Mouse (Mus musculus) CD4-positive, CD25-positive, alpha-beta regulatory T cell, adult 4 months (primary cell): Measurements from ENCODE around the gene C1qtnf3. TPM values are rescaled to one million over a fixed set of nuclear protein-coding genes. Genes with fewer than 3 reads are reported as not detected.

Source experiments
- ATAC-seq: one replicate; pipeline ENCODE4 v1.8.0; 2017
- polyA plus RNA-seq, 2 experiments: library from polyadenylated mRNA; unstranded; fragments of 100-300 nt; shearing (Covaris generic); gene quantifications; one replicate each; pipeline ENCODE4 v1.2.1; 2017

The C1qtnf3 gene
- polyA plus RNA-seq: not detected

DNA sequence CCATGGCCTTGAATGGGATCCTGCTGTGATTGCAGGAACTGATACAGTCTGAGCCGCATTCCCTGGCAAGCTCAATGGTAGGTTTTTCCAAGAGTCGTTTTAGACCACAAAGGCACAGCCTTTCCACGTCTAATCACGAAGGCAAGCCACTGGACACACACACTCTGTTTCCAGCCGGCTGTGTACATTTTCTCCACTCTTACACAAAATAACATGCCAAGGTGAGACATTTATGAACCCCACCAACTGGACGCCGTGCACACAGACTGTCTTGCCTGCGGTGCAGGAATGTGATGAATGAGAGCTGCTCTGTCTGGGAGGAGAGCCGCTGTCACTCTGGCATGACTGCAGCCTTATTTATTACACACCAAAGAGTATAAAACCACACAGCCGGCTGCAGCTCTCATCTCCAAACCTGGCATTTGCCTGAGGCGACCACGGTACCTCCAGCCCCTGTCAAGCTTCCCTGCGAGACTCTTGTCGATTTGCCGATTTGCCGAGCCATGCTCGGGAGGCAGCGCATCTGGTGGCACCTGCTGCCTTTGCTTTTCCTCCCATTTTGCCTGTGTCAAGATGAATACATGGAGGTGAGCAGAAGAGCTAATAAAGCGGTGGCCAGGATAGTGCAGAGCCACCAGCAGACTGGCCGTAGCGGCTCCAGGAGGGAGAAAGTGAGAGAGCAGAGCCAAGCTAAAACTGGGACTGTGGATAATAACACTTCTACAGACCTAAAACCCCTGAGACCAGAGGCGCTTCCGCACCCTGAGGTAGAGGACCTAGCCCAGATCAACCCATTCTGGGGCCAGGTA is at the start of gene C1qtnf3:
Gene C1qtnf3 (plus strand): TSS at position 382 of the 809 bp plus-strand sequence.
- no peak for ATAC-seq

DNA sequence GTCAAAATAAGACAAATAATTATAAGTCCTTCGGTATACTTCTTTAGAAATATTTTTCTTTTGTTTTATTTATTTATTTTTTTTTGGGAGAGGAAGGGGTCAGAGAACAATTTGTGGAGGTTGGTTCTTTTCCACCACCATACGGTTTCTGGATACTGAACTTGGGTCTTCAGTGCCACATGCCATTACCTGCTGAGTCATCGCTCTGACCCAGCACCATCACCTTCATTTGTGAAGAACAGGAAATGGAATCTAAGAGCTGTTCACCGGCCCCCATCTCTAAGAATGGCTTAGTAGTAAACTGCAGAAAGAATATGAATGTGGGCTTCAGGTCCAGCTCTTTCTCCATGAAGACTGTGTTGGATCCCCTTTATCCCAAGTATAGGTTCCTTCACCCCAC is 49.8 kb upstream of the C1qtnf3 start:
- ATAC-seq: no peak

DNA sequence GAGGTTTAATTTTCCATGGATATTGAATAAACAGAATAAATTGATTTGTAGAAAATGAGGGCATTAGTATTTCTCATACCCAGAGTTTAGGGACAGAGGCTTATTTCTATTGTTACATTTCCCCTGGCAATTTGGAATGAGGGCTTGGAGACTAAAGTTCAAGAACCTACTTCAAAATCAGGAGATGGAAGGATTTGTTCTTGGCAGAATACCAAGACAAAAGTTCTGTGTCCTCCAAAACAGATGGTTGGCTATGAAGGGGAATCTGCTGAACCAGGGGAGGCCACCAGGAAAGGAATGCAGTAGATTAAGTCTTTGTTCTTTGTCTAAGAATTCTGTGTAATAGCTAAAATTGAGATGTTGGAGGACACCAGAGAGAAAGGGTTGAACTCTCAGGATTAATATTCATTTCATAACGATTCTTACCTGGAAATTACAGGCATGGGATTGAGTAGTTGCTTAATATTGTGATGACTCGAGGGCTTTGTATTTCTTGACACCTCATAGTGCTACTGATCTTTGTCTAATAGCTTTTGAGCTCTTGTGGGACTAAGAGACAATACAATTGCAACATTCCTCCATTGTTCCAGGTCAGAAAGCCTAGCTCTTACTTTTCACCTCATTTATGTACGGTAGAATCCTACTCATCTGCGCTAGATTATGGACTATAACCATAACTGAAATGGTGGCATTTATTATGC is 35.4 kb upstream of the C1qtnf3 start:
- ATAC-seq: no peak

DNA sequence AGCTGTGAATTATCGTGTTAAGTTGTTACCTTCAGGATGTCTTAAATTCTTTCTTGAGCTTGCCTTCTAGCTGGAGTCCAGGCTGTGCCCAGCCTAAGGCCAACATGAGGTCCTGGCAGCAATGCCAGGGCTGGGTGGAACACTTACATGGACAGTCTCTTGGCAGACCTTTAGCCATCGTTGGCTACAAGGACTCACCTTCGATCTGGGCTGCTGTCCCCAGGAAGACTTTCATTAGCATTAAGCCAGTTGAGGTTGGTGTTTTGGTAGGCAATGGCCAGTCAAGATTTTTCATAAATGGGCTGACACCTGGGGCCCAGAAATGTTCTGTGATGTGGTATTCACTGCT is 34.8 kb upstream of the C1qtnf3 start:
- no peak for ATAC-seq

DNA sequence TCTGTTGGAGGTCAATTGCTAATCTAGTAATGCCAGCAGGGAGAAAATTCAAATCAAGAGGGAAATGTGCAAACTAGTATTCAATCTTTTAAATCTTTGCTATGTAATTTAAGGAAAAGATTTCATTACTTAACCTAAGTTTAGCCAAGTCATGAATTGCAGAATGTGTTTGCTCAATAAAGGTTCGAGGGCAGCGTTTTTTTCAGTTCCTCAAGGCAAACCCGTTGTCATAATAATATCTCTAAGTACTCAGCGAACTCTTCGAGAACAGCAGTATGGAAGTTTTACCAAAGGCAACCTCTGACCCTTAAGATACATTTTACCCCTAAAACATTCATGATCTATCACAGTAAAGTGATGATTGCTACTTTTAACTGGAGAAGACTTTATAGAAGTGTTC is 31.9 kb upstream of the C1qtnf3 start:
- ATAC-seq: no peak

DNA sequence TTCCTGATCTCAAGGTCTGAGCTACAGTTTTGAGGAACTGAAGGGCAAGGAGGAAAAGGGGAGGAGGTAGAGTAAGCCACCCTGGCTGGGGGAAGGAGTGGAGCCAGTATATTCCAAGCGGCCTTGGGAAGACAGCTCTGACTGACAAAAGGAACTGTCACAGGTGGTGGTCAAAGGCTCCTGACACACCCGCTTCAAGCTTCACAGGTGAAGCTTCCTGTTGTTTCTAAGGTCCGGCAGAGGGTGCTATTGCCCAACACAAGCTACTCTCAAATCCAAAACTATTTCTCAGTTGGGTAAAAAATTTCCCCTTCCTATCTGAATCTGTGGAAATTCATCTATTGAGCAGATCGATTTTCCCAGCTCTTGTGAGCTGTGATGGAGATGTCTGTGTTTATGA is 31.1 kb upstream of the C1qtnf3 start:
- ATAC-seq: no peak

DNA sequence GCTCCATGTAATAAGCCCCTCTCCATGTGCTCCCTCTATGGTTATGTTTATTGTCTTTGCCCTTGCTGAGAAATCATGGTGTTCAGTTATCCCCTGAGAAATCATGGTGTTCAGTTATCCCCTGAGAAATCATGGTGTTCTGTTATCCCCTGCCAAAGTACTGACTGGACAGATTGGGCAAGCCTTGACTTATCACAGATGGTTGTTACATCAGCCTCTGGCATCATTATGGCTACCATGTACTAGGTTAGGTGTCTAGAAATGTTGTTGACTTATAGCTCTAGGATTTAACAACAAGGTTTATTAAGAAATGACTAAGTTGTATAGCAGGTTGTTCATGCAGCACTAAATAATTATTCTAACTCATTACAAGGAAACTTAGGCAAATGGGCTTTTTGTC is 30.1 kb upstream of the C1qtnf3 start:
- no peak for ATAC-seq

DNA sequence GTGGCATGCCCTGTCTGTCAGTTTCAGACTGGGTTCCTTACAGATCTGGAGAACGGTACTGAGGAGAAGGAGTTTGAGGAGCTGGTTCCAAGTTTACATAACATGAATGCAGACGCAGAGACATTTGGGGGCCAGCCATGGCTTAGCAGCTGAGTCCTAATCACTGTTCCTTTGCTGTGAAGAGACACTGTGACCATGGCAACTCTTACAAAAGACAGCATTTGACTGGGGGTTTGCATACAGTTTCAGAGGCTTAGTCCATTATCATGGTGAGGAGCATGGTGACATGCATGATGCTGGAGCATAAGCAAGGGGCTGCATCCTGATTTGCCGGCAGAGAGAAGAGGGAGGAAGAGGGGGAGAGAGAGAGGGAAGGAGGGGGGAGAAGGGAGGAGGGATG is 29.6 kb upstream of the C1qtnf3 start:
- no peak for ATAC-seq

DNA sequence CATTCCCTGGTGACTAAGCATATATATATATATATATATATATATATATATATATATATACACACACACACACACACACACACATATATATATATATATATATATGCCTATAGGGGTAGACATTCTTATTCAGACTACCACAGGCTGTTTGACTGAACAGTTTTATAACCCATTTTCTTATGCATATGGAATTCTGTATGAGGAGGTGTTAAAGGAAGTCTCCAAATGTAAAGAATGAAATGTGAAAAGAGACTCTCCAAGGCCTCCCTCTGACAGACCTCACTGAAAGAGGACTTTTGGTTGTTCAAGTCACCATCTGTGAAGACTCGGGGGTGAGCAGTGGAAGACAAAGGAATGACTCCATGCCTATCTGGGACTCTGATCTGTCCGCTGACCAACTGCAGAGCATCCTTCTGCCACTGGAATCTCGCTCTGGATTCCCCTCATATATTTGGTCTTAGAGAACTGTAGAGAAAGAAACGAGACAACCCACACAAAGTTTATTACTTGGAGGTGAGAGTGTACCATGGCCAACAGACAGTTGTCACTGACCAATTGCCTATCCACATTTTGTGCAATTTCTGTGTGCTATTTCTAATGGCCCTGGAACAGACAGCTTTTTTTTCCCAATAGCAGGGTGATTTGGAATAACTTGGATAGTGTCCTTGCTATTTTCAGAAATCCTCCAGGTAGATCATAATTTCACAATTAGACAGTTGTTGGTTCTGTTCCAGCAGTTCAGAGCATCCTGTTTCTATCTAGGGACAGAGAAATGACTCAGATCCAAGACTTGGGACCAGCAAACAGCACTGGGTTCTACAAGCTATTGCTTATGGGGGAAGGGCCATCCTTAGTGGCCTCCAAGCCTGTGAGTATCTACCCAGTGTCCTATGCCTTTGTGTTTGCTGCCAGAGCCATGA is 28.8 kb upstream of the C1qtnf3 start:
- ATAC-seq: no peak

DNA sequence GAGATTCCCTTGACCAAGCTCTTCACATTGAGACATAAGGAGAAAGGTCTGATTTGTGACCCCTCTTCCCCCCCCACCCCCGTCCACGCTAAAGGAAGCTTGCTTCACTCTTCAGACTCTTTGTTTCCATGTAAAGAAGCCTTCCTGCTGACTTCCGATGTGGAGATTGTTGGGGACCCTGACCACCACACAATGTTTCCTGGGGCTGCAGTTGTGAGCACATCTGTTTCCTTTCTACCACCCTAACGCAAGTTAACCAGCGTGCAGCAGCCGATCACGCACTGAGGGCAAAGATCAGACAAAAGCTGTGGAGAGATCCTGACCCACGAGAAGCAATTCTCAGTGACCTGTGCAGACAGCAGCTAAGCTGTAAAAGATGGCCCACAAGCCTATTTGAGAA is 24.8 kb upstream of the C1qtnf3 start:
- no peak for ATAC-seq

DNA sequence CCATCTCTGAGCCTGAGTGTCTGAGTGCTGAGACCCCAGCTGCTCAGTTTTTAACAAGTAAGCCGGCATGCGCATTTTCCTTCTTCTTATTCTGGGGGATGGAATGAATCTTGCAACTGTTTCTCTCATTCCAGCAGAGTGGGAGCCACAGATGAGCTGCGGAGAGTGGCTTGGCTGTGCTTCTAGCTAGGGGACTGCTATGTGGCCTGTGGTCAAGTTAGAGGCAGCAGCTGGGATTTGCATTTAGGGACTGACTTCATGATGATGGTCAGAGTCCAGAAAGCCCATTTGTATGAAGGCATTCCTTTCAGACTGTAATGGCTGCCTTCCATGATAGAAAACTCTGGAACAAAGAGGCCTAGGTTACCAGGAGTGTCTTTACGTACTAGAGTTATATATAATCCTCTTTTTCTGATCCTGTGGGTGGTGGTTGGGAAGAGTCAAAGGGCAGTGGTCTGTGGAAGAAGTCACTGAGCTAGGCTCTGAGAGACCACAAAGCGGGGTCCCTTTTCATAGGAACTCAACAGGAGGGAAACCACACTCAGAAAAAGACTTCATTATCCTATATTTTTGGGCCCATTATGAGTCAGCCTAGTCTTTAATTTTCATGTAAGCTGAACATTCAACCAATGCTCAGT is 23.4 kb upstream of the C1qtnf3 start:
- no peak for ATAC-seq

DNA sequence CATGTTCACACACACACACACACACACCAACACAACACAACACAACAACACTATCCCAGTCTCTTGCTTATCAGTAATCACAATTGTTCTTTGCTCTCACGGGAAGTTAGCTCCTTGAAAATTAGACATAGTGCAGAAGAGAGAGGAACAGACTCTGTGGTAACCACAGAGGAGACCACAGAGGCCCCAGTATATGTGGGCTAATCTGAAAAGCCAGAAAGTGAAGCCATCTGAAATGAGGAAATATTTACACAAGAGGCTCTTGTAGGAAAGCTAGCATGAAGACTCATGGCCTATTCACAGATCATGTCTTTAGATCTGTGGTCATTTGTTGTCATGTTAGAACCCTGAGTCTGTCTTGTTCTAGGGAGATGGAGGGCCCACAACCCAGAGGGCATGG is 18.2 kb upstream of the C1qtnf3 start:
- no peak for ATAC-seq

DNA sequence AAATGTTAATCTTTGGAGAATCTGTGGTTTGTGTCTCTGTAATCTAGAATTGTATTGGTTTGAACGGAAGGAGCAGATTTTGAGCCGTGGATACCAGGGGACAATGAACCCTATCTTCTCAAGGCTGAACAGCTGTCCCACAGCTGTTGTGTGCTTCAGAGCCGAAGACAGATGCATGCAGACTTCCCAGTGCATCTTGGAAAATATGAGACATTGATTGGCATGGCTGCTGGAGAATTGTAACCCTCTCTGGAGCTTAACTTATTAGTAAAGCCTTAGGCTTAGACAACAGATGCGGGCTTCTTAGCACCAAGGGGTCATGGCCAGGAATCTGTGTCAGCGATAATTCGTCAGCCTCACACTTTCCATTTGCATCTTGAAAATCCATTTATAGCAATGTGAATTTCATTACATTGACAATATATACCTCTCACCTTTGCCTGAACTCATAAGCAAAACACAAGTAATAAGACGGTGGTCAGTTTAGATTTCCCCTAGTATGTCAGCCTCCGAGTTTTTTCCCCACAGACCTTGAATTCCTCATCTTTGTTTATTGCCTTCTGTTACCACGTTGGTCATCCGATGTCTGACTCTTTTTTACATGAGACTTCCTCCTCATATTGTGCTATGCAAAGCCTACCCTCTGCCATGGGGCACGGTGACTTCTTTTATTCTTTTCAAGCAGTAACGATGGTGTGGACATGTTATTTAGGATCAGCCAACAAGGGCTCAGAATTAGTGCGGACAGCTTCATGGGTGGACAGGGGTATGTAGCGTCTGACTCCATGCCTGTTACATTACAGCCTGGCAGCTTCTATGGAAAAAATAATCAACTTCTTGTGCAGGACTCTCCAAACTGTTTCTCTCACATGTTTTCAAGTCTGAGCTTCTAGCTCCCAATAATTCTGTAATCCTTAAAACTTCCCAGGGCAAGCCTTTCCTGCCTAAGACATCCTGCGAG is 11.7 kb upstream of the C1qtnf3 start:
- ATAC-seq: no peak

DNA sequence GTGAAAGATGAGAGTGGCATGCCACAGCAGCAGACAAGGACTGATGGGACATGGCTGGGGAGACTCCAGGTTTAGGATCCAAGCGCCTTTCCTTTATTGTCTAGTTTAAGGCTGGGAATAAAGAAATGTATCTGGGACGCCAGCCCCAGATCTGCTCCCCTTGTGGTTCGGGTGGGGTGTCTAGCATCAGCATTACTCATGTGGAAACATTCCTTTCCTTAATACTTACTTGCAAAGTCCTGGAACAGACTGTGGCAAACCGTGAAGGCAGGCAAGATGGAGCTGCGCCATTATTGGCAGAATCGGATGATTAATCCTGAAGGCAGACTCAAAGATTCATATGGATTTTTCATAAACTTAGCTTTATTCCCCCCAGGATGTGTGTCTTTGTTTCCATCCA is 10.2 kb upstream of the C1qtnf3 start:
- no peak for ATAC-seq

DNA sequence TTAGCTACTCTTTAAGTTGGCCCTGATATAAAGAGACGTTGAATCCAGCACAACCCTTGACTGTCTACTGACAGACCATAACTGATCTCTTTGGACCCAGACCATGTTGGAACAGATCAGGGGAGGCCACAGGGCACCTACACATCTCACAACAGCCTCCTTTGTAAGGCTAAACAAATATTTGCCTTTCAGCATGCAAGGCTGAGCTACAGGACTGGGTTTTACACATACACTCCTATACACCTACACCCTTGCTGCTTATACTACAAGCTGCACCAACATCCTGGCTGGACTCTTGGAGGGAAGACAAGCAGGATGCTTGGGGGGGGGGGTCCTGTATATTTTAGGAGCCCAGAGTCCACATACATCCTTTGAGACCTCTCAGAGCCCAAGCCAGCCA is 4.3 kb upstream of the C1qtnf3 start:
- no peak for ATAC-seq

DNA sequence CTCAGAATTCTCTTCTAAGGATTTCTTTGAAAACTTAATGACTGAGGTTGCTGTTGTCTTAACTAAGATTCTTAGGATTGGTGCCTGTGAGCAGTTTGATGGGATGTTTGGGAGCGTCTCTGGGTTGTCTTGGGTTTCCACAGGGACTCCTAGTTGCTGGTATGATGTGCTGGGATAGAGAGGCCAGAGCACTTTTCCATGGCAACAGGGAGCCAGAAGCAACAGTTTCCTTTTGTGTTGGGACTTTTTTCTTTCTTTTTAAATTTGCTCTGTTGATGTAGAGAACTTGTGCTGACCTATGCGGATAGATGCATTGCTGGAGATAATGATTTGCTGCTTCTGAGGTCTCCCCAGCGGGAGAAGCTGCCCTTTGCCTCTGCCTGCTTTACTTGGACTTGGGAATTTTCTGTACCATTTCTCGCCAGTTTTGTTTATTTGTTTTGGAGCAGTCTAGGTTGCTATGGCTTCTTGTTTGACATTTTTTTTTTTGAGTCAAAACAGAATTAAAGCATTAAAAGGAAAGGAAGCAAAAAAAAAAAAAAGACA is 701 bp downstream of the C1qtnf3 start:
- no peak for ATAC-seq

DNA sequence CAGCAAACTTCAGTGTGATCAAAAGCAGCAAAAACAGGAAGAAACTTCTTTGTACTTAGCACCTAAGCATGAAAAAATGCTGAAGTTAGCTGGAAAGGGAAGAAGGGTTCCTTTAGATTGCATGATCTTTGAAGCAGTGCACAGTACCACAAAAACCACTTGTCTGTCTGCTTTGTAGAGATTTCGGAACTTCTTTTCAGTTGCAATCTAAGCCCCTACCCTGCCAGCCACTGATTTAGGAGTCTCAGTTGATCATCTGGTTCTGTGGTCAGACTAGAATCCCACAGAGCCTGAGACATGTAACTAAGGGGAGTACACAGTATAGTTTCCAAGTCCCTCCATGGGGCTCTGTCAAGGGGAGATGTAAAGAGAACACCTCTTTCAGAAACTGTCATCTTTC is 1.3 kb downstream of the C1qtnf3 start:
- ATAC-seq: no peak

DNA sequence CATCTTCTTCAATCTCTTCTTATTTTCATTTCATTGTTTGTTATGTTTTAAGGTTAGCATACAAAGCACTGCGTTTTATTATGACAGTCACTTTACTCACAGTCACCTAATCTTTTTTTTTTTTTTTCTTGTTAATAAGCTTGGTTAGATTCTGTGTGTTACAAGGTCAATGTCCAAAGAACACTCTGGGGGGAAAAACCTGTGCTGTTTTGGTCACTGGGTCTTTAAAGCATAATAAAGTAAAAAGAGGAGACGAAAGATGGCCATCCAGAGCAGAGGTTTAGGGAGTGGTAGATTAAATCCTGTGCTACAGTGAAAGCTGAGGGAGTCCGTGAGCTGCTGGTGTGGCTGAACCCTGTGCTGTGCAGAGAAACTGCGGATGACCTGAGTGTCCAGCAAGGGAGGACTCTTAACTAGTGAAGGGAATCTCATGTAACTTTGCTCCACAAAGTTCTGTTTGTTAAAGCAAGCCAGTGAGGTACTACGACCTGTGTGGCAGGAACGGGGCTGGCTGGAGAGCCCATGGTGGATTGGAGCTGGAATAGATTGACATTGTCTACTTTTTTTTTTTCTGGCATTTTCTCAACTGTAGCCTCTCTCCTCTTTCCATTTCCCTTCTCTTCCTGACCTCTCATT is 2.4 kb downstream of the C1qtnf3 start:
- no peak for ATAC-seq

DNA sequence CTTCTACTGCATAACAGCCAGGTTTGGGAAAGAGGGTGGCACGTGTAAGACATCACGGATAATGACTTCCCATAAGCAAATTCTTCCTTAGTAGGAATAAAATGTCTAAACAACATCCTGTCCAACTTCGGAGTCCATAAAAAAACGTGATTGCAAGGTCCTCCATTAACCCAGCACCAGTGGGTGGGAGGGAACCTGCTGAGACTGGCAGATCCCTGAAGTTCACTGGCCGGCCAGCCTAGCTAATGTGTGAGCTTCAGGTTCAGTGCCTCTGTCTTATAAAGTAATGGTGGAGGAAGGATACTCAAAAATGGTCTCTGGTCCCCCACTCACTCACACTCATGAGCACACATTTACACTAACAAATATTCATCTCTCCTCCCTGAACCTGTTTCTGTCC is 3.0 kb downstream of the C1qtnf3 start:
- no peak for ATAC-seq

DNA sequence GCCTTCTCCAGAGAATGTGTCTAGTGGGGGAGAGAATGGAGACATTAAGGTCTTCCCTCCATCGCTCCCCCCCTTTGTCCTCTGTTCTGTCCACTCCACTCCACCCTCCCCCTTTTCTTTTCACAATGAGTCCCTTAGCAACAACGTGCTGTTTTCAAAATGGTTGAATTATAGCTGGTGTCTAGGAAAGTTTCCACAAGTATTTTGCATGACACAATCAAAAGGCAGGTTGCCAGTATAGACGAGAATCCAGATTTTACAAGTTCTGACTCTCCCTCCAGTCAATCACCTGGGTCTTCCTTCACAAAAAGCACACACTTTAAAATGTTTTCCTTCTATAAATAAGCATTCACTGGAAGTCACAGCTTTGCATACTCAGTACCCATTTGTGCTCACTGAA is 4.6 kb downstream of the C1qtnf3 start:
- ATAC-seq: no peak
